ENCODE assay signal across 8 mouse cellular contexts in genomic region chr8:111734244-111734960, GRCm38 (mm10). TPM values are rescaled to one million over a fixed set of nuclear protein-coding genes. Genes with fewer than 3 reads are reported as not detected.
DNase-seq lines count a peak whose midpoint lies in the region; ATAC-seq and TF ChIP-seq lines count a peak whose summit lies in the region.

No protein-coding gene starts in this region.

- no peak for TF ChIP-seq CTCF in liver, postnatal 0 days (IDR thresholded peaks at IDR 0.05; ENCODE audit: low read depth)

- DNase-seq in heart, postnatal 14 days, result no peak
- DNase-seq in embryonic facial prominence, embryonic 11.5 days (ENCODE audit: low spot score), result no peak
- peak; percentile 14 for DNase-seq in liver, postnatal 0 days
- DNase-seq in frontal cortex, postnatal 10 days (ENCODE audit: low spot score in 2 of 2), result no peak
- DNase-seq in urinary bladder, postnatal 36 days (ENCODE audit: low spot score in 2 of 2), result no peak

- 46% methylated on average over 6 of the region's 6 CpGs for WGBS in heart, embryonic 11.5 days (ENCODE audit: insufficient replicate concordance)
- 43% methylated on average over 6 of the region's 6 CpGs for WGBS in embryonic facial prominence, embryonic 11.5 days
- 58% methylated on average over 6 of the region's 6 CpGs for WGBS in hindbrain, embryonic 15.5 days
- WGBS in liver, postnatal 0 days (ENCODE audit: insufficient replicate concordance), result 32% methylated on average over 6 of the region's 6 CpGs

- no peaks in the 10 kb centered on the region for H3K27me3 ChIP-seq in heart, embryonic 11.5 days (ENCODE audit: control insufficient read depth, insufficient read depth, low read length)
- no peaks in the 10 kb centered on the region for H3K27me3 ChIP-seq in embryonic facial prominence, embryonic 11.5 days (ENCODE audit: control insufficient read depth, insufficient read depth, low read length)
- no peaks in the 10 kb centered on the region for H3K27me3 ChIP-seq in hindbrain, embryonic 15.5 days
- peaks cover 28% of the 10 kb centered on the region for H3K27me3 ChIP-seq in liver, postnatal 0 days (ENCODE audit: insufficient read depth, low read length)

- H3K27ac ChIP-seq in heart, embryonic 11.5 days (ENCODE audit: low read depth, low read length), result peak overlapping the region; percentile 95
- H3K27ac ChIP-seq in embryonic facial prominence, embryonic 11.5 days (replicated peaks; ENCODE audit: low read depth, low read length), result peak overlapping the region; percentile 17; the same call in 1 of the 2 replicates
- 0 out of 2 replicates have a peak overlapping the region, but pooled peaks have one; percentile 32 for H3K27ac ChIP-seq in hindbrain, embryonic 15.5 days (replicated peaks)
- peak overlapping the region; percentile 44; the same call in 1 of the 2 replicates for H3K27ac ChIP-seq in liver, postnatal 0 days (ENCODE audit: low read depth)

- H3K9me3 ChIP-seq in heart, embryonic 11.5 days (replicated peaks; ENCODE audit: control insufficient read depth, low read length), result no peaks in the 10 kb centered on the region
- H3K9me3 ChIP-seq in embryonic facial prominence, embryonic 11.5 days (replicated peaks; ENCODE audit: control insufficient read depth, low read length), result no peaks in the 10 kb centered on the region
- H3K9me3 ChIP-seq in hindbrain, embryonic 15.5 days, result no peaks in the 10 kb centered on the region
- no peaks in the 10 kb centered on the region for H3K9me3 ChIP-seq in liver, postnatal 0 days (ENCODE audit: low read length)

- intact Hi-C loops in heart, postnatal 14 days (cut with DNase I), result no loop called here

- no peaks in the 10 kb centered on the region for H3K36me3 ChIP-seq in heart, embryonic 11.5 days (ENCODE audit: control insufficient read depth, insufficient read depth, low read length)
- no peaks in the 10 kb centered on the region for H3K36me3 ChIP-seq in embryonic facial prominence, embryonic 11.5 days (replicated peaks; ENCODE audit: control insufficient read depth, insufficient read depth, low read depth, low read length)
- no peaks in the 10 kb centered on the region for H3K36me3 ChIP-seq in hindbrain, embryonic 15.5 days
- no peaks in the 10 kb centered on the region for H3K36me3 ChIP-seq in liver, postnatal 0 days (replicated peaks; ENCODE audit: insufficient read depth, low read length)

- H3K4me3 ChIP-seq in heart, embryonic 11.5 days (ENCODE audit: low read depth, low read length), result no peak overlapping the region
- H3K4me3 ChIP-seq in embryonic facial prominence, embryonic 11.5 days (ENCODE audit: low read depth, low read length), result no peak overlapping the region
- H3K4me3 ChIP-seq in hindbrain, embryonic 15.5 days, result no peak overlapping the region
- H3K4me3 ChIP-seq in liver, postnatal 0 days (ENCODE audit: low read depth, low read length), result no peak overlapping the region

- TF ChIP-seq EP300 in liver, postnatal 0 days (IDR thresholded peaks at IDR 0.05; ENCODE audit: low read depth), result no peak

- H3K4me2 ChIP-seq in heart, embryonic 11.5 days, result peak overlapping the region; percentile 96
- no peak overlapping the region for H3K4me2 ChIP-seq in embryonic facial prominence, embryonic 11.5 days (ENCODE audit: low read depth, low read length)
- H3K4me2 ChIP-seq in hindbrain, embryonic 15.5 days, result no peak overlapping the region
- H3K4me2 ChIP-seq in liver, postnatal 0 days (ENCODE audit: low read depth, low read length), result 0 out of 2 replicates have a peak overlapping the region, but pooled peaks have one; percentile 0

- no peak for ATAC-seq in heart, embryonic 11.5 days (replicated peaks; ENCODE audit: insufficient number of reproducible peaks, low FRiP score, low TSS enrichment)
- peak; percentile 8; the same call in 1 of the 2 replicates for ATAC-seq in embryonic facial prominence, embryonic 11.5 days (replicated peaks; ENCODE audit: insufficient number of reproducible peaks, low FRiP score, low TSS enrichment, low read depth)
- ATAC-seq in hindbrain, embryonic 15.5 days (ENCODE audit: low FRiP score, low read depth), result no peak
- ATAC-seq in liver, postnatal 0 days, result no peak
- ATAC-seq in erythroid progenitor cell, adult 5-6 weeks (replicated peaks; ENCODE audit: low FRiP score, poor library complexity, severe bottlenecking), result no peak

- peaks cover 82% of the 10 kb centered on the region for H3K4me1 ChIP-seq in heart, embryonic 11.5 days (ENCODE audit: control insufficient read depth, insufficient read depth, low read length)
- peaks cover 25% of the 10 kb centered on the region for H3K4me1 ChIP-seq in embryonic facial prominence, embryonic 11.5 days (ENCODE audit: control insufficient read depth, insufficient read depth, low read length)
- peaks cover 88% of the 10 kb centered on the region for H3K4me1 ChIP-seq in hindbrain, embryonic 15.5 days (replicated peaks)
- peaks cover 56% of the 10 kb centered on the region for H3K4me1 ChIP-seq in liver, postnatal 0 days (ENCODE audit: insufficient read depth)

- 0 out of 2 replicates have a peak overlapping the region, but pooled peaks have one; percentile 44 for H3K9ac ChIP-seq in heart, embryonic 11.5 days (ENCODE audit: low read depth, low read length)
- H3K9ac ChIP-seq in embryonic facial prominence, embryonic 11.5 days (replicated peaks; ENCODE audit: low read length), result no peak overlapping the region
- no peak overlapping the region for H3K9ac ChIP-seq in hindbrain, embryonic 15.5 days
- H3K9ac ChIP-seq in liver, postnatal 0 days (replicated peaks), result no peak overlapping the region

RNA-seq across cellular contexts. Expression of gene Bcar1, which starts 9.2 kb away (rescaled TPM):
- polyA plus RNA-seq in heart, embryonic 11.5 days (2014; fragmentation: Nextera tagmentation; extraction: Ambion mirVana), result 46.6 and 53.8 TPM in 2 replicates
- 10 to 100 TPM; 27.1 to 35.7 TPM for total RNA-seq in heart, postnatal 14 days (2021)
- 30.9 and 36.5 TPM in 2 replicates for polyA plus RNA-seq in embryonic facial prominence, embryonic 11.5 days (2014; fragmentation: Nextera tagmentation; extraction: Ambion mirVana)
- polyA plus RNA-seq in hindbrain, embryonic 15.5 days (2015; fragmentation: Nextera tagmentation; extraction: Ambion mirVana), result 46.5 and 54.2 TPM in 2 replicates
- 9.9 and 11.6 TPM in 2 replicates for polyA plus RNA-seq in liver, postnatal 0 days (2015; fragmentation: Nextera tagmentation; extraction: Ambion mirVana)
- not detected in 2 replicates for total RNA-seq in erythroid progenitor cell, adult 5-6 weeks (2015; ENCODE audit: low replicate concordance)
- 0.64 TPM in 1 of 2 replicates, not detected in the other for total RNA-seq in erythroid progenitor cell, adult 5-6 weeks (2017; ENCODE audit: low replicate concordance)

RNA-seq across cellular contexts. Expression of gene Ctrb1, which starts 43.6 kb away (rescaled TPM):
- not detected in 2 replicates for polyA plus RNA-seq in heart, embryonic 11.5 days (2014; fragmentation: Nextera tagmentation; extraction: Ambion mirVana)
- not detected for total RNA-seq in heart, postnatal 14 days (2021)
- polyA plus RNA-seq in embryonic facial prominence, embryonic 11.5 days (2014; fragmentation: Nextera tagmentation; extraction: Ambion mirVana), result not detected in 2 replicates
- 1.00 and 1.9 TPM in 2 replicates for polyA plus RNA-seq in hindbrain, embryonic 15.5 days (2015; fragmentation: Nextera tagmentation; extraction: Ambion mirVana)
- 0.13 and 38.9 TPM in 2 replicates for polyA plus RNA-seq in liver, postnatal 0 days (2015; fragmentation: Nextera tagmentation; extraction: Ambion mirVana)
- total RNA-seq in erythroid progenitor cell, adult 5-6 weeks (2015; ENCODE audit: low replicate concordance), result not detected in 2 replicates
- total RNA-seq in erythroid progenitor cell, adult 5-6 weeks (2017; ENCODE audit: low replicate concordance), result not detected in 2 replicates

Comparison
In these comparisons a context has a peak if more than half of its experiments do, and no peak if none do; other contexts are left out.
1. H3K27ac ChIP-seq: peak in every context shown above with its lines; median percentile 95 in heart, embryonic 11.5 days; 44 in liver, postnatal 0 days; 32 in hindbrain, embryonic 15.5 days; 17 in embryonic facial prominence, embryonic 11.5 days.
2. H3K4me2 ChIP-seq: peak in heart, embryonic 11.5 days (single experiment) and liver, postnatal 0 days (single experiment); none in embryonic facial prominence, embryonic 11.5 days (single experiment) and hindbrain, embryonic 15.5 days (single experiment).